Mouse (Mus musculus) hindbrain, embryonic 12.5 days (tissue): ENCODE measurements around the gene Tmed2. TPM values are rescaled to one million over a fixed set of nuclear protein-coding genes. Genes with fewer than 3 reads are reported as not detected.
"Not testable (repeated sequence)": the region's sequence is repeated elsewhere in the genome, so short reads cannot be mapped to it uniquely, and the experiment has no call there.

ENCODE experiments used
- ATAC-seq: fragments of 200-750 bp; cut with Nextera tagmentation; 2 replicates; pipeline ENCODE4 v1.8.0; 2017; ENCODE audit warnings: moderate TSS enrichment; ENCODE audit not compliant: low FRiP score
- H3K27ac ChIP-seq: fragments of 300-500 bp; sonication (generic); 2 replicates; pipeline ENCODE4 v1.5.1; 2016; ENCODE audit warnings: mild to moderate bottlenecking
- H3K27me3 ChIP-seq: fragments of 300-500 bp; sonication (generic); 2 replicates; pipeline ENCODE4 v1.6.1; 2016; ENCODE audit warnings: mild to moderate bottlenecking
- H3K36me3 ChIP-seq: fragments of 300-500 bp; sonication (generic); 2 replicates; pipeline ENCODE4 v1.6.1; 2016; ENCODE audit warnings: mild to moderate bottlenecking
- H3K4me1 ChIP-seq: fragments of 300-500 bp; sonication (generic); 2 replicates; pipeline ENCODE4 v1.6.1; 2016
- H3K4me2 ChIP-seq: fragments of 300-500 bp; sonication (generic); replicated peaks from 2 replicates; pipeline ENCODE4 v1.6.1; 2016; ENCODE audit warnings: mild to moderate bottlenecking
- H3K4me3 ChIP-seq: fragments of 300-500 bp; sonication (generic); 2 replicates; pipeline ENCODE4 v1.5.1; 2016; ENCODE audit warnings: mild to moderate bottlenecking
- H3K9ac ChIP-seq: fragments of 300-500 bp; sonication (generic); 2 replicates; pipeline ENCODE4 v1.6.1; 2016; ENCODE audit warnings: mild to moderate bottlenecking, moderate library complexity
- H3K9me3 ChIP-seq: fragments of 300-500 bp; sonication (generic); replicated peaks from 2 replicates; pipeline ENCODE4 v1.6.1; 2016; ENCODE audit warnings: mild to moderate bottlenecking
- WGBS: fragments of 180-500 bp; shearing (Covaris S2); methylation state at CpG from one replicate; pipeline ENCODE4 v1.1.7; 2016; 5-methylcytosine and 5-hydroxymethylcytosine counted together
- polyA plus RNA-seq: library from polyadenylated mRNA; unstranded; fragments of >200 nt; fragmentation: Nextera tagmentation; extraction: Ambion mirVana; gene quantifications from 2 replicates; pipeline ENCODE4 v1.2.1, GENCODE M21; 2016

Gene Tmed2
- polyA plus RNA-seq, 1 experiment from 2014 or later, result 418 TPM

- not testable (repeated sequence) for H3K9ac ChIP-seq, H3K27me3 ChIP-seq, H3K27ac ChIP-seq, H3K4me2 ChIP-seq, ATAC-seq, H3K9me3 ChIP-seq, H3K4me3 ChIP-seq
- H3K4me1 ChIP-seq, result peaks cover 14% of the 10 kb centered on the region
- peaks cover 46% of the 10 kb centered on the region for H3K36me3 ChIP-seq
- WGBS, result 83% methylated on average over 4 of the region's 4 CpGs
Measured at GRCm38 (mm10) chr5:124550737-124551136, 10.2 kb downstream of the Tmed2 start.

DNA sequence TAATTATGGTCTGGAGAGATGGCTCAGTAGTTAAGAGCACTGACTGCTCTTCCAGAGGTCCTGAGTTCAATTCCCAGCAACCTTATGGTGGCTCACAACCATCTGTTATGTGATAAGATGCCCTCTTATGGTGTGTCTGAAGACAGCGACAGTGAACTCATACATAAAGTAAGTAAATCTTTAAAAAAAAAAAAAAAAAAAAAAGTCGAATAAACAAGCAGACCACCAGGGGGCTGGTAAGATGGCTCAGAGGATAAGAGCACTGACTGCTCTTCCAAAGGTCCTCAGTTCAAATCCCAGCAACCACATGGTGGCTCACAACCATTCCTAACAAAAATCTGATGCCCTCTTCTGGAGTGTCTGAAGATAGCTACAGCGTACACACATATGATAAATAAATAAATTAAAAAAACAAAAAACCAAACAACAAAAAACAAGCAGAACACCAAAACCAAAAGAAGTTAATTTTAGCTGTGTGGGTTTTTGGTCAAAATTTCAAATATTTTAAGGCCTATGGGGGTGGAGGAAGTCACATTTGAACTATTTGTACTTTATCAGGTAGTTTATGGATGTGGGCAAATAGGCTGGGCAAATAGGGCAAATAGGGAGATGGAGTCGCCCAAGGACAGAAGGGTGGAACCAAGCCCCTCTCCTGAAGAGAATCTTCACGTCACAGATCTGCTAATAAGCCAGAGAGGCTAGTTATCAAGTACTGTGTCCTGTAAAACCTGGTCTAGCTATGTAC, 11.0 kb downstream of the Tmed2 start:
- Histone ChIP-seq H3K27ac (0 out of 2 replicates have a peak overlapping the region, but pooled peaks have one; percentile 85), H3K4me2 (peak overlapping the region; percentile 77), H3K9ac (peak overlapping the region; percentile 79; the same call in 1 of the 2 replicates), H3K36me3 (peaks cover 44% of the 10 kb centered on the region), H3K4me1 (peaks cover 14% of the 10 kb centered on the region), H3K4me3 (peak overlapping the region; percentile 89)
- not testable (repeated sequence) for H3K27me3 ChIP-seq, H3K9me3 ChIP-seq, ATAC-seq
- WGBS, result 30% methylated on average over 5 of the region's 5 CpGs

DNA sequence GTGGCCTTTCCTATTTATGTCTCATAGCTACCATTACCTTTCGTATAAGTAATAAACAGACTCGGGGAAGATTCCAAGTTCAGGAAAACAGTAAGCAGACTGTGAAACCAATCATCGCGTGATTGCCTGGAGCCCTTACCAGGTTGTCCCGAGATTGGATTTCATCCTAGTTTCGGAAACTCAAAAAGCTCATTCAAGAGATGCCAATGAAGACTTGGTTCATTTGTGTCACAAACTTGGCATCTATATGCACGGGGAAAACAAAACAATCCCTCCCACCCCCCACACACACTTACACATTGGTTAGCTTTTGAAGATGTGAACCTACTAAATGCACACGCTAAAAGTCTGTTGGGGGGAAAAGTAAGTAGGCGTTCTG, 11.6 kb downstream of the Tmed2 start:
- H3K9ac ChIP-seq, result peak overlapping the region; percentile 79
- peaks cover 14% of the 10 kb centered on the region for H3K4me1 ChIP-seq
- H3K4me3 ChIP-seq, result peak overlapping the region; percentile 89
- H3K9me3 ChIP-seq, result no peaks in the 10 kb centered on the region
- no peaks in the 10 kb centered on the region for H3K27me3 ChIP-seq
- ATAC-seq, result 0 out of 2 replicates have a peak, but pooled peaks have one; percentile 11
- peak overlapping the region; percentile 85 for H3K27ac ChIP-seq
- peaks cover 44% of the 10 kb centered on the region for H3K36me3 ChIP-seq
- 11% methylated on average over 9 of the region's 9 CpGs for WGBS
- H3K4me2 ChIP-seq, result peak overlapping the region; percentile 77

- under 1% methylated on average over 63 of the region's 66 CpGs for WGBS
- no peaks in the 10 kb centered on the region for H3K27me3 ChIP-seq
Measured at GRCm38 (mm10) chr5:124552558-124553307, 12.2 kb downstream of the Tmed2 start, which contains the start of gene Ddx55. Gene Ddx55, plus strand, starts transcription at chr5:124552864.

GRCm38 (mm10) chr5:124553607-124554006, 13.1 kb downstream of the Tmed2 start:
- Histone ChIP-seq H3K4me1 (peaks cover 14% of the 10 kb centered on the region), H3K36me3 (peaks cover 46% of the 10 kb centered on the region), H3K9me3 (no peaks in the 10 kb centered on the region), H3K9ac (no peak overlapping the region), H3K4me2 (peak overlapping the region; percentile 77), H3K27me3 (no peaks in the 10 kb centered on the region), H3K4me3 (peak overlapping the region; percentile 89), H3K27ac (no peak overlapping the region)
- 79% methylated on average over 6 of the region's 6 CpGs for WGBS
- no peak for ATAC-seq

More at GRCm38 (mm10) chr5:124552558-124553307, 12.2 kb downstream of the Tmed2 start, which contains the start of gene Ddx55:
- Histone ChIP-seq H3K4me3 (peak within 1 kb of the TSS; percentile 89), H3K9ac (peak within 1 kb of the TSS; percentile 79), H3K36me3 (peaks cover 44% of the 10 kb centered on the region), H3K4me2 (peak within 1 kb of the TSS; percentile 77), H3K27ac (peak within 1 kb of the TSS; percentile 85), H3K4me1 (peaks cover 14% of the 10 kb centered on the region), H3K9me3 (no peaks in the 10 kb centered on the region)
- ATAC-seq, result peak; percentile 92

DNA sequence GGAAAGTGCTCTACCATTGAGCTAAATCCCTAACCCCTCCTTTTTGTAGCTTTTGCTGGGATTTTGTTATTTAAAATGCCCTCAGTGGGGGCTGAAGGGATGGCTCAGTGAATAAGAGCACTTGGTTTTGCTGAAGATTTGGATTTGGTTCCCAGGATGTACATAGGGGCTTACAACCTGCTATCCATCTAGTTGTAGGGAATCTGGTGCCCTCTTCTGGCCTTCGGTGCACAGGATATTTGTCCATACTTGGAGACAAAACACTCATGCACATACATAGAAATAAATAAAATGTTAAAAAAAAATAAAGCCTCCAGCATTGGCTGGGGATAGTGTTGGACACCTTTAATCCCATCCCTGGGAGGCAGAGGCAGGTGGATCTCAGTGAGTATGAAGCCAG, 14.7 kb downstream of the Tmed2 start:
- peaks cover 14% of the 10 kb centered on the region for H3K4me1 ChIP-seq
- no peak overlapping the region for H3K27ac ChIP-seq
- WGBS, result 82% methylated on average over 1 of the region's 1 CpGs
- no peaks in the 10 kb centered on the region for H3K9me3 ChIP-seq
- H3K4me2 ChIP-seq, result no peak overlapping the region
- no peak overlapping the region for H3K4me3 ChIP-seq
- no peak for ATAC-seq
- H3K9ac ChIP-seq, result no peak overlapping the region
- H3K27me3 ChIP-seq, result no peaks in the 10 kb centered on the region
- peaks cover 58% of the 10 kb centered on the region for H3K36me3 ChIP-seq

DNA sequence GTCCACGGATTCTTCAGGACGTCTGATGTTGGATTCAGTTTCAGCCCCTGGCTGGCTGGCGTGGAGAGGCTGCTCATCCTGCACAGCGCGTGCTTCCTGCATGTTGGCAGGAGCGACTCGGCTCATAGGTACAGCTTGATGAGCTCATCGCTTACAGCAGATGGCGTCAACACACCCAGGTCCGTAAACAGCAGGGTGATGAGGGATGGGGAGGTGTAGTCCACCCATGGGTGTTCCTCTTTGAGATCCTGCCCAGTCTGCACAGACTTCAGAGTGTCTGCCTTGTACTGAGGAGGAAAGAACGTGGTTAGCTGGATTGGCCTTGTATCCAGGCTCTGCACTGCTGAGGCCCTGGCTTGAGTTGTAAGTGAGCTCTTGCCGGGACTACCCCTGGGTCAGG, 30.6 kb downstream of the Tmed2 start:
- Histone ChIP-seq H3K4me2 (no peak overlapping the region), H3K27me3 (no peaks in the 10 kb centered on the region), H3K27ac (no peak overlapping the region), H3K9me3 (no peaks in the 10 kb centered on the region), H3K36me3 (peaks cover 97% of the 10 kb centered on the region), H3K4me3 (no peak overlapping the region), H3K9ac (no peak overlapping the region), H3K4me1 (no peaks in the 10 kb centered on the region)
- no peak for ATAC-seq
- 89% methylated on average over 12 of the region's 12 CpGs for WGBS

DNA sequence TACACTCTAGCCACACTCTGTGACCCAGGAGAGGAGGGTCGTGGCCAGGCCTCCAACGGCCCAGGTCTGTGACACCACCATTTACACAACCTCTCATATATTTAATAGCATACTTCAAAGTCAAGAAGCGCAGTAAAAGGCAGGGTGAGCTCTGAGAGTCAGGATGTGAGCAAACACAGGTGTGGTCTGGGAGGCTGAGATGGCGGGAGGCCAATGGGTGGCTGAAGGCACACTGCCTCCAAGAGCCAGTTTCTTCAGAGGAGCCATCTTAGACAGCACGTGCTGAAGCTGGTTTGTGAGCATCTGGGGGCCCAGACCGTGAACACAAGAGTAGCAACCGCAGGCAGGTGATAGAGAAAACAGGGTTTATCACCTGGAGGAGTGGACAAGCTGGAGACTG, 35.0 kb downstream of the Tmed2 start:
- 96% methylated on average over 7 of the region's 7 CpGs for WGBS
- Histone ChIP-seq H3K4me3 (no peak overlapping the region), H3K4me2 (no peak overlapping the region), H3K9ac (no peak overlapping the region), H3K36me3 (peaks cover 65% of the 10 kb centered on the region), H3K27me3 (no peaks in the 10 kb centered on the region), H3K9me3 (no peaks in the 10 kb centered on the region), H3K27ac (no peak overlapping the region), H3K4me1 (peaks cover 17% of the 10 kb centered on the region)
- ATAC-seq, result no peak

- H3K4me3 ChIP-seq, result peak within 1 kb of the TSS; percentile 62
- H3K27me3 ChIP-seq, result no peaks in the 10 kb centered on the region
- ATAC-seq, result peak; percentile 89
- peak within 1 kb of the TSS; percentile 19; the same call in 1 of the 2 replicates for H3K27ac ChIP-seq
- H3K9me3 ChIP-seq, result no peaks in the 10 kb centered on the region
- WGBS, result 1% methylated on average over 51 of the region's 51 CpGs
- peak within 1 kb of the TSS; percentile 77 for H3K4me2 ChIP-seq
- peak within 1 kb of the TSS; percentile 73 for H3K9ac ChIP-seq
- H3K4me1 ChIP-seq, result peaks cover 19% of the 10 kb centered on the region
- H3K36me3 ChIP-seq, result peaks cover 43% of the 10 kb centered on the region
Measured at GRCm38 (mm10) chr5:124578633-124579317, 38.3 kb downstream of the Tmed2 start, which contains the start of the genes Eif2b1 and Gtf2h3. Gene Eif2b1, minus strand, starts transcription at chr5:124579131. Gene Gtf2h3, plus strand, starts transcription at chr5:124579140.

DNA sequence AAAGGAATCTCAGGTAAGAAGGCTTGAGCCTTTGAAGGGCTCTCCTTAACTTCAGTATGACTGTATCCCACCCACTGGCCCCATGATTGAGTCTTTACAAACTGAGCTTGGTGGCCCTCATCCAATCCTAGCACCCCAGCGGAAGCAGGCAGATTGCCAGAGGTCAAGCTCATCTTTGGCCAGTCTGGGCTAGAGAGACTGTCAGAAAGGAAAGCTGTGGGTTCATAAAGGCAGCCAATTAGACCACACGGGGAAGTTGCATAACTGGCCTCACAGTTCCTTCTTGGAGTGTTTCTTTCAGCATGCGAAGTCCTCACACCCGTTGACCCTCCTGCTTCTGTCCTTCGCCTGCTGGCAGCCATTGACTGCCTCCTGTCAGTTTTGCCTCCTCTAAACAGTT, 42.0 kb downstream of the Tmed2 start:
- Histone ChIP-seq H3K36me3 (peaks cover 45% of the 10 kb centered on the region), H3K4me2 (no peak overlapping the region), H3K4me1 (peaks cover 19% of the 10 kb centered on the region), H3K9me3 (no peaks in the 10 kb centered on the region), H3K4me3 (no peak overlapping the region), H3K27ac (no peak overlapping the region), H3K9ac (no peak overlapping the region), H3K27me3 (no peaks in the 10 kb centered on the region)
- WGBS, result 93% methylated on average over 5 of the region's 5 CpGs
- no peak for ATAC-seq

GRCm38 (mm10) chr5:124592768-124593167, 52.3 kb downstream of the Tmed2 start:
- Histone ChIP-seq H3K27me3 (no peaks in the 10 kb centered on the region), H3K36me3 (peaks cover 82% of the 10 kb centered on the region), H3K9me3 (no peaks in the 10 kb centered on the region), H3K4me2 (no peak overlapping the region), H3K4me3 (no peak overlapping the region), H3K27ac (no peak overlapping the region), H3K4me1 (no peaks in the 10 kb centered on the region), H3K9ac (no peak overlapping the region)
- WGBS, result 94% methylated on average over 3 of the region's 3 CpGs
- no peak for ATAC-seq
